Mouse (Mus musculus): ENCODE measurements around the gene Calu. TPM values are rescaled to one million over a fixed set of nuclear protein-coding genes. Genes with fewer than 3 reads are reported as not detected.

Gene Calu
- polyA plus RNA-seq, 2 experiments: 382 to 536 TPM

DNA sequence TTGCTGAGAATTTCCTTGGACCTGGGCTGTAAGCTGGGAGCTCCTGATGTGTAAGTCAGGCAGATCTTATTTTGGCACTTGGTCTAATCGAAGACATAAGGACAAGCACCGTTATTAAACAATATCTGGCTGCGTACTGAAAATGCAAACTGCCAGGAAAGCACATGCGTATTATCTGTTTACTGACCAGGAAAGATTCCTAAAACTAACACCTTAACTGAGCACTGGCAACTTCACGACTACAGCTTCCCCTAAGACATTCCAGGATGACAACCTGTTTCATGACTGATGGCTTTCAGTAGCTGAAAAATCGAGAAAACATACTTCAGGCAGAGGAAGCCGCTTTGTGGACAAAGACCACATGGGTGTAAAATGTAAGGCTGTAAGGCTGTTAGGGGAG lies 680 bp upstream of the Calu start:
- no peaks in the 10 kb centered on the region for H3K36me3 ChIP-seq (ENCODE audit: control insufficient read depth, insufficient read depth, low read length)
- peaks cover 14% of the 10 kb centered on the region for H3K4me1 ChIP-seq (ENCODE audit: control insufficient read depth, insufficient read depth, low read length)
- H3K9ac ChIP-seq (ENCODE audit: low read depth, low read length, severe bottlenecking): peak overlapping the region; percentile 97
- no peak for TF ChIP-seq POLR2A (IDR thresholded peaks at IDR 0.05; ENCODE audit: borderline replicate concordance, extremely low read depth, insufficient read depth, insufficient read length)
- ATAC-seq (ENCODE audit: low FRiP score, low read depth) (no peak), DNase-seq (ENCODE audit: low spot score) (no peak)
- no peaks in the 10 kb centered on the region for H3K27me3 ChIP-seq (ENCODE audit: control insufficient read depth, insufficient read depth, low read length)
- H3K27ac ChIP-seq (replicated peaks; ENCODE audit: low read depth, low read length): peak overlapping the region; percentile 95
- peak overlapping the region; percentile 61 for H3K4me2 ChIP-seq (replicated peaks; ENCODE audit: low read depth, low read length, severe bottlenecking)
- no peaks in the 10 kb centered on the region for H3K9me3 ChIP-seq (ENCODE audit: control insufficient read depth, low read length)
- WGBS: 33% methylated on average over 7 of the region's 7 CpGs
- peak overlapping the region; percentile 91 for H3K4me3 ChIP-seq (replicated peaks; ENCODE audit: low read length)

DNA sequence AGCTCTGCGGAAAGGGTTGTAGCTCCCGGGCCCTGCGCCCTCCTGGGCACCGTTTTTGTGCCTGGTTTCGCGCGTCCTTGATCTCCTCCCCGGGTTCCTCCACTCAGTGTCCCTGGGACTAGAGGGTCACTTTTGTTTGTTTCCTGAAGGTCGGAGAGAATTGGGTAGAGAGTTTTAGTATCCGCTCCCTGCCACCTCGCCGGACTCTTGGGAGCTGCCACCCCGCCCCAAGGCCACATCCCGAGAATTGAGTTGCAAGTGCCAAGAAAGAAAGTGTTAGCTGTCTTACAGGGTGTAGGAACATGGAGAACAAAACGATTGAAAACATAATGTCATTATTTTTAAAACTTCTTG lies 479 bp downstream of the Calu start:
- Histone ChIP-seq H3K4me2 (replicated peaks; ENCODE audit: low read depth, low read length, severe bottlenecking) (peak overlapping the region; percentile 72), H3K4me1 (ENCODE audit: control insufficient read depth, insufficient read depth, low read length) (peaks cover 14% of the 10 kb centered on the region), H3K9me3 (ENCODE audit: control insufficient read depth, low read length) (no peaks in the 10 kb centered on the region), H3K9ac (ENCODE audit: low read depth, low read length, severe bottlenecking) (peak overlapping the region; percentile 97), H3K27ac (replicated peaks; ENCODE audit: low read depth, low read length) (peak overlapping the region; percentile 89), H3K27me3 (ENCODE audit: control insufficient read depth, insufficient read depth, low read length) (no peaks in the 10 kb centered on the region), H3K36me3 (ENCODE audit: control insufficient read depth, insufficient read depth, low read length) (no peaks in the 10 kb centered on the region), H3K4me3 (replicated peaks; ENCODE audit: low read length) (peak overlapping the region; percentile 91)
- TF ChIP-seq POLR2A (IDR thresholded peaks at IDR 0.05; ENCODE audit: borderline replicate concordance, extremely low read depth, insufficient read depth, insufficient read length): no peak
- no peak for ATAC-seq (ENCODE audit: low FRiP score, low read depth)
- peak; percentile 16 for DNase-seq (ENCODE audit: low spot score)
- WGBS: 0% methylated on average over 15 of the region's 15 CpGs

DNA sequence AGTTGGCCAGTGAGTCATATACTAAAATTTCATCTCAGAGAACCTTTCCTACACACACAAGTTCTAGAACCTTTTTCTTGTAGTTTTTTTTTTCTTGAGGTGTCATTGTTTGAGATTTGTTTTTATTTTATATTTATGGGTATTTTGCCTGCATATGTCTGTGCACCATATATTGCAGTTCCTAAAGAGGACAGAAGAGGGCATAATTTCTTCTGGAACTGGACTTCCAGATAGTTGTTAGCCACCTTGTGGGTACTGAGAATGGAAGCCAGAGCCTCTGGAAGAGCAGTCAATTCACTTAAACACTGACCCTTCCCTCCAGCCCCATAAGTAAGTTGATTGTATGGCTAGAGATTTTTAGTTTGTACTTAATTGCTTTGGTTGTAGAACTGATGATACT lies 3.7 kb downstream of the Calu start:
- H3K4me3 ChIP-seq (replicated peaks; ENCODE audit: low read length): no peak overlapping the region
- H3K36me3 ChIP-seq (ENCODE audit: control insufficient read depth, insufficient read depth, low read length): peaks cover 4% of the 10 kb centered on the region
- no peak for TF ChIP-seq POLR2A (IDR thresholded peaks at IDR 0.05; ENCODE audit: borderline replicate concordance, extremely low read depth, insufficient read depth, insufficient read length)
- H3K9ac ChIP-seq (ENCODE audit: low read depth, low read length, severe bottlenecking): no peak overlapping the region
- DNase-seq (ENCODE audit: low spot score) (no peak), ATAC-seq (ENCODE audit: low FRiP score, low read depth) (no peak)
- no peak overlapping the region for H3K27ac ChIP-seq (replicated peaks; ENCODE audit: low read depth, low read length)
- no peaks in the 10 kb centered on the region for H3K27me3 ChIP-seq (ENCODE audit: control insufficient read depth, insufficient read depth, low read length)
- H3K4me1 ChIP-seq (ENCODE audit: control insufficient read depth, insufficient read depth, low read length): peaks cover 14% of the 10 kb centered on the region
- H3K4me2 ChIP-seq (replicated peaks; ENCODE audit: low read depth, low read length, severe bottlenecking): no peak overlapping the region
- no peaks in the 10 kb centered on the region for H3K9me3 ChIP-seq (ENCODE audit: control insufficient read depth, low read length)

- ATAC-seq (ENCODE audit: low FRiP score, low read depth) (no peak), DNase-seq (ENCODE audit: low spot score) (no peak)
- Histone ChIP-seq H3K27ac (replicated peaks; ENCODE audit: low read depth, low read length) (no peak overlapping the region), H3K9me3 (ENCODE audit: control insufficient read depth, low read length) (no peaks in the 10 kb centered on the region), H3K27me3 (ENCODE audit: control insufficient read depth, insufficient read depth, low read length) (no peaks in the 10 kb centered on the region), H3K4me1 (ENCODE audit: control insufficient read depth, insufficient read depth, low read length) (peaks cover 9% of the 10 kb centered on the region), H3K4me2 (replicated peaks; ENCODE audit: low read depth, low read length, severe bottlenecking) (no peak overlapping the region), H3K36me3 (ENCODE audit: control insufficient read depth, insufficient read depth, low read length) (peaks cover 16% of the 10 kb centered on the region), H3K9ac (ENCODE audit: low read depth, low read length, severe bottlenecking) (no peak overlapping the region), H3K4me3 (replicated peaks; ENCODE audit: low read length) (no peak overlapping the region)
- WGBS: 81% methylated on average over 5 of the region's 5 CpGs
- no peak for TF ChIP-seq POLR2A (IDR thresholded peaks at IDR 0.05; ENCODE audit: borderline replicate concordance, extremely low read depth, insufficient read depth, insufficient read length)
Observed at GRCm38 (mm10) chr6:29352816-29353215, 4.9 kb downstream of the Calu start.

- Histone ChIP-seq H3K4me2 (replicated peaks; ENCODE audit: low read depth, low read length, severe bottlenecking) (no peak overlapping the region), H3K36me3 (ENCODE audit: control insufficient read depth, insufficient read depth, low read length) (peaks cover 60% of the 10 kb centered on the region), H3K27me3 (ENCODE audit: control insufficient read depth, insufficient read depth, low read length) (no peaks in the 10 kb centered on the region), H3K9me3 (ENCODE audit: control insufficient read depth, low read length) (no peaks in the 10 kb centered on the region), H3K9ac (ENCODE audit: low read depth, low read length, severe bottlenecking) (no peak overlapping the region), H3K4me1 (ENCODE audit: control insufficient read depth, insufficient read depth, low read length) (peaks cover 12% of the 10 kb centered on the region), H3K27ac (replicated peaks; ENCODE audit: low read depth, low read length) (no peak overlapping the region), H3K4me3 (replicated peaks; ENCODE audit: low read length) (no peak overlapping the region)
- no peak for DNase-seq (ENCODE audit: low spot score)
- 96% methylated on average over 3 of the region's 3 CpGs for WGBS
- no peak for TF ChIP-seq POLR2A (IDR thresholded peaks at IDR 0.05; ENCODE audit: borderline replicate concordance, extremely low read depth, insufficient read depth, insufficient read length)
- ATAC-seq (ENCODE audit: low FRiP score, low read depth): no peak
Observed at GRCm38 (mm10) chr6:29359386-29359785, 11.5 kb downstream of the Calu start.

- Histone ChIP-seq H3K27ac (replicated peaks; ENCODE audit: low read depth, low read length) (no peak overlapping the region), H3K4me2 (replicated peaks; ENCODE audit: low read depth, low read length, severe bottlenecking) (no peak overlapping the region), H3K27me3 (ENCODE audit: control insufficient read depth, insufficient read depth, low read length) (no peaks in the 10 kb centered on the region), H3K36me3 (ENCODE audit: control insufficient read depth, insufficient read depth, low read length) (peaks cover 63% of the 10 kb centered on the region), H3K9me3 (ENCODE audit: control insufficient read depth, low read length) (no peaks in the 10 kb centered on the region), H3K4me1 (ENCODE audit: control insufficient read depth, insufficient read depth, low read length) (peaks cover 12% of the 10 kb centered on the region), H3K9ac (ENCODE audit: low read depth, low read length, severe bottlenecking) (no peak overlapping the region), H3K4me3 (replicated peaks; ENCODE audit: low read length) (no peak overlapping the region)
- DNase-seq (ENCODE audit: low spot score) (no peak), ATAC-seq (ENCODE audit: low FRiP score, low read depth) (no peak)
- WGBS: 83% methylated on average over 6 of the region's 6 CpGs
- no peak for TF ChIP-seq POLR2A (IDR thresholded peaks at IDR 0.05; ENCODE audit: borderline replicate concordance, extremely low read depth, insufficient read depth, insufficient read length)
Observed at GRCm38 (mm10) chr6:29360211-29360610, 12.3 kb downstream of the Calu start.
